Mouse (Mus musculus) limb, embryonic 11.5 days (tissue): Measurements from ENCODE around the gene Ttll11. TPM values are rescaled to one million over a fixed set of nuclear protein-coding genes. Genes with fewer than 3 reads are reported as not detected.

Source experiments
- ATAC-seq: fragments of 200-750 bp; cut with Nextera tagmentation; 2 replicates; pipeline ENCODE4 v1.8.0; 2017; ENCODE audit warnings: low read depth; ENCODE audit not compliant: insufficient number of reproducible peaks, low FRiP score, low TSS enrichment
- DNase-seq: peaks from one replicate; pipeline ENCODE4 v3.0.0-alpha.2; 2015; ENCODE audit warnings: low spot score
- H3K27ac ChIP-seq: fragments of 300-500 bp; sonication (generic); replicated peaks from 2 replicates; pipeline ENCODE4 v1.5.1; 2014; ENCODE audit warnings: low read depth, mild to moderate bottlenecking, low read length
- H3K27me3 ChIP-seq: fragments of 300-500 bp; sonication (generic); 2 replicates; pipeline ENCODE4 v1.6.1; 2014; ENCODE audit warnings: mild to moderate bottlenecking, low read length, mixed read lengths; ENCODE audit not compliant: control insufficient read depth, insufficient read depth
- H3K36me3 ChIP-seq: fragments of 300-500 bp; sonication (generic); 2 replicates; pipeline ENCODE4 v1.6.1; 2014; ENCODE audit warnings: mild to moderate bottlenecking, low read length, moderate library complexity, mixed read lengths; ENCODE audit not compliant: control insufficient read depth, insufficient read depth
- H3K4me1 ChIP-seq: fragments of 300-500 bp; sonication (generic); 2 replicates; pipeline ENCODE4 v1.6.1; 2014; ENCODE audit warnings: low read length, mixed read lengths; ENCODE audit not compliant: control insufficient read depth, insufficient read depth
- H3K4me2 ChIP-seq: fragments of 300-500 bp; sonication (generic); 2 replicates; pipeline ENCODE4 v1.6.1; 2014; ENCODE audit warnings: low read depth, mild to moderate bottlenecking, moderate library complexity; ENCODE audit not compliant: severe bottlenecking
- H3K4me3 ChIP-seq: fragments of 300-500 bp; sonication (generic); 2 replicates; pipeline ENCODE4 v1.5.1; 2014; ENCODE audit warnings: low read depth, low read length
- H3K9ac ChIP-seq: fragments of 300-500 bp; sonication (generic); 2 replicates; pipeline ENCODE4 v1.6.1; 2014; ENCODE audit warnings: mild to moderate bottlenecking, low read length
- H3K9me3 ChIP-seq: fragments of 300-500 bp; sonication (generic); 2 replicates; pipeline ENCODE4 v1.6.1; 2016; ENCODE audit warnings: low read length; ENCODE audit not compliant: control insufficient read depth
- WGBS: fragments of 180-500 bp; shearing (Covaris S2); extraction: QIAGEN DNeasy Blood & Tissue Kit; methylation state at CpG from one replicate; pipeline ENCODE4 v1.1.7; 2014; 5-methylcytosine and 5-hydroxymethylcytosine counted together
- polyA plus RNA-seq: library from polyadenylated mRNA; unstranded; fragments of >200 nt; fragmentation: Nextera tagmentation; extraction: Ambion mirVana; gene quantifications from 2 replicates; pipeline ENCODE4 v1.2.1, GENCODE M21; 2014

Gene Ttll11
- polyA plus RNA-seq, 1 experiment from 2014 or later: 0.97 TPM

DNA sequence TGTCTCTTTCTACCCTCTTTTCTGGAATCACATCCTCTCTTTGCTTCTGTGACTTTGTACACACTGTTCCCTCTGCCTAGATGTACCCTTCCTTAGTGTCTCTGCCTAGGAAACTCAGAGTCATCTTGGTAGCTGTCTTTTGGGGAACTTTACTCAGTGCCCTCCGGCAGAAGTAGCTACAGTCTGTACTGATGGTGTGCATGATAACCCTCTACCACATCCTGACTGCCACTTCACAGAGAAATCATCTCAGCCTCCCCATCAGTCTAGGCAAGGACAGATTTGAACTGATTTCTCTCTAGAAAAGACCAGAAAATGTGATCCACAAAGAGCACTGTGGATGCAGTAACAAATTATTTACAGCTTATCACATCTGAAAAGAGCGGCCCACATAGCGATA, 2.2 kb upstream of the Ttll11 start:
- Histone ChIP-seq H3K27me3 (no peaks in the 10 kb centered on the region), H3K4me3 (no peak overlapping the region), H3K36me3 (no peaks in the 10 kb centered on the region), H3K9ac (no peak overlapping the region), H3K27ac (no peak overlapping the region), H3K9me3 (no peaks in the 10 kb centered on the region), H3K4me2 (no peak overlapping the region), H3K4me1 (0 out of 2 replicates have a peak, but pooled peaks cover 3% of the 10 kb centered on the region)
- WGBS: 87% methylated on average over 3 of the region's 3 CpGs
- DNase-seq: no peak
- ATAC-seq: no peak

DNA sequence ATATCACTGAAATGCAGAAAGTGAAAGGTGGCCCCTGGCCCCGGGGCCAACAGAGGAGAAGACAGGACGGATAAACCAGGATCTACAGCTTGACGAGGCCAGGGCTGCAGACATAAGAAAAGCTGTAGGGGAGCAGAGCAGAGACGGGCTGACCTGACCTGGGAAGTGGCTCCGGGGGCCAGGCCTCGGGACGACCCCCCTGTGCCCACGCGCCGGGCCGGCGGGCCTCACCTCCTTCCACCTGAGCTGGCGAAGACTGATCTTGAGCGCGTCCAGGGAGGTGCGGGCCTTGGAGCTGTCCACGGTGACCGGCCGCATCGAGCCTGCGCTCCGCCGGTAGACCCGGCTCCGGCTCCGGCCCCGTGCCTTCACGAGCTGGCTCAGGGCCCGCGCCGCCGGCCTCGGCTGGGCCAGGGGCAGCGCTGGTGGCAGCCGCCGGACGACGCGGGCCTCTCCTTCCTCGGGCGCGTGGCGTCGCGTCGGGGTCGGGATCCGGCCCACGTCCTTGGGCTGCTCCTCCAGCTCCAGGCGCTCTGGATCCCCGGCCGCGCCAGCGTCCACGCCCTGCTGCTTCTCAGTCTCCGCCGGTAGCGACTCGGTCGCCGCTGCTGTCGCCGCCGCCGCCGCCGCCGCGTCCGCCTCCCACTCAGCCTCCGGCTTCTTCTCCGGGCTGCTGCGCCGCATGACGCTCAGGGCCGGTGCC, 621 bp downstream of the Ttll11 start:
- Histone ChIP-seq H3K4me3 (peak overlapping the region; percentile 82), H3K9ac (peak overlapping the region; percentile 81), H3K27me3 (no peaks in the 10 kb centered on the region), H3K36me3 (no peaks in the 10 kb centered on the region), H3K4me1 (0 out of 2 replicates have a peak, but pooled peaks cover 3% of the 10 kb centered on the region), H3K27ac (no peak overlapping the region), H3K9me3 (no peaks in the 10 kb centered on the region), H3K4me2 (peak overlapping the region; percentile 98)
- under 1% methylated on average over 54 of the region's 76 CpGs for WGBS
- DNase-seq: peak; percentile 59
- peak; percentile 64 for ATAC-seq

DNA sequence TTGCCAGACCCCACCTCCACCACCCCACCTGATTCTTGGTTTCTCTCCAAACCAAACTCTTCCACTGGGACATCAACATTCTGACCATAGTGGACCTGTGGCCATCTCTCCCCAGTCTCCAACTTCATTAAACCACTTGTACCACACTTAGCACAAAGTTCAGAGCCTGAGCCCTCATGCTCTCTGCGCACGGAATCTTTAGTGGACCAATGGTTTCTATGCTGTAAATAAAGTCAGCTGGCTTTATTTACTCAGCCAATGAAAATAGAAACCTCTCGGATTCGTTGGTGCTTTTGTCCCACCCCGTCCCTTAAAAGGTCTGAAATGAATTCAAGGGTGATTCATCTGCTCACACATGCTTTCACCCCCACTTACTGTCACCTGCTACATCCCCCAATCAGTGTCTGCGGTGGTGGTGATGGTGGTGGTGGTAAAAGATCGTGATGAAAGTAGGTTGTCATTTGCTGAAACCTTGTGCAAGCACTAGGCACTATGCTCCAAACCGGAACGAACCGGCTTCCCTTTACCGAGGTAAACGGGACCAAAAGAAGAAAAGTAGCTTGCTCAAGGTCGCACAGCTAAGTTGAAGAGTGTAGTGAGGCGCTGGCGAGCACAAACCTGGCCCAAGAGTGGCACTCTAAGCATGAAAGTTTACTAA, 1.3 kb downstream of the Ttll11 start:
- Histone ChIP-seq H3K27ac (no peak overlapping the region), H3K9ac (peak overlapping the region; percentile 81; the same call in 1 of the 2 replicates), H3K27me3 (no peaks in the 10 kb centered on the region), H3K4me2 (peak overlapping the region; percentile 98), H3K36me3 (no peaks in the 10 kb centered on the region), H3K4me1 (0 out of 2 replicates have a peak, but pooled peaks cover 3% of the 10 kb centered on the region), H3K4me3 (peak overlapping the region; percentile 82), H3K9me3 (no peaks in the 10 kb centered on the region)
- DNase-seq (peak; percentile 43), ATAC-seq (no peak)
- 27% methylated on average over 15 of the region's 15 CpGs for WGBS

- DNase-seq: no peak
- no peak for ATAC-seq
- H3K4me2 ChIP-seq: no peak overlapping the region
- H3K9me3 ChIP-seq: no peaks in the 10 kb centered on the region
- no peaks in the 10 kb centered on the region for H3K36me3 ChIP-seq
- no peak overlapping the region for H3K27ac ChIP-seq
- 0 out of 2 replicates have a peak, but pooled peaks cover 3% of the 10 kb centered on the region for H3K4me1 ChIP-seq
- no peak overlapping the region for H3K9ac ChIP-seq
- H3K4me3 ChIP-seq: no peak overlapping the region
- 91% methylated on average over 3 of the region's 3 CpGs for WGBS
- no peaks in the 10 kb centered on the region for H3K27me3 ChIP-seq
Observed at GRCm38 (mm10) chr2:35977749-35978148, 2.0 kb downstream of the Ttll11 start.

GRCm38 (mm10) chr2:35972259-35973001, 7.3 kb downstream of the Ttll11 start:
- H3K27ac ChIP-seq: no peak overlapping the region
- H3K36me3 ChIP-seq: no peaks in the 10 kb centered on the region
- no peak overlapping the region for H3K4me3 ChIP-seq
- no peak overlapping the region for H3K4me2 ChIP-seq
- no peaks in the 10 kb centered on the region for H3K4me1 ChIP-seq
- H3K27me3 ChIP-seq: no peaks in the 10 kb centered on the region
- no peaks in the 10 kb centered on the region for H3K9me3 ChIP-seq
- H3K9ac ChIP-seq: no peak overlapping the region
- ATAC-seq (no peak), DNase-seq (no peak)
- 62% methylated on average over 6 of the region's 6 CpGs for WGBS

GRCm38 (mm10) chr2:35965883-35966513, 13.7 kb downstream of the Ttll11 start:
- Histone ChIP-seq H3K4me2 (no peak overlapping the region), H3K9ac (no peak overlapping the region), H3K36me3 (no peaks in the 10 kb centered on the region), H3K4me3 (no peak overlapping the region), H3K27me3 (no peaks in the 10 kb centered on the region), H3K27ac (no peak overlapping the region), H3K4me1 (0 out of 2 replicates have a peak, but pooled peaks cover 4% of the 10 kb centered on the region), H3K9me3 (no peaks in the 10 kb centered on the region)
- WGBS: 71% methylated on average over 10 of the region's 10 CpGs
- no peak for ATAC-seq
- no peak for DNase-seq

DNA sequence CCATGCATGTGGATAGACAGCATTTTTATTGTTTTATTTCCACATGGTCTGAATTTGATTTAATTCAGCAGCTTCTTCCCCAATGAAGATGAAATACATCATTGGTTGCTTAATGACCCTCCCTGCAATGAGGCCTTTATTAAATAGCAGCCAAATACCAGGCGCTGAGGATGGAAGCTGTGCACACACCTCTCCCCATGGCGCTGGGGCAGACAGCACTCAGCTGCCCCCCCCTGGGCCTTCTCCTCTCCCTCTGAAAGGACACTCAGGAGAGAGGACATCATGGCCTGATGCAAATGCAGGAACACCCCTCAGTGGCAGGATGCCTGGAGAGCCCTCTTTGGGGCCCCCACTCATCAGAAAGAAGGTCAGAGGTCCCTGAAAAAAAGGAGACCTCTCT, 16.4 kb downstream of the Ttll11 start:
- Histone ChIP-seq H3K36me3 (no peaks in the 10 kb centered on the region), H3K27me3 (no peaks in the 10 kb centered on the region), H3K9ac (no peak overlapping the region), H3K4me3 (no peak overlapping the region), H3K4me1 (0 out of 2 replicates have a peak, but pooled peaks cover 4% of the 10 kb centered on the region), H3K9me3 (no peaks in the 10 kb centered on the region), H3K27ac (no peak overlapping the region), H3K4me2 (no peak overlapping the region)
- ATAC-seq (no peak), DNase-seq (no peak)
- 88% methylated on average over 2 of the region's 2 CpGs for WGBS

- H3K27me3 ChIP-seq: no peaks in the 10 kb centered on the region
- DNase-seq (no peak), ATAC-seq (no peak)
- H3K9ac ChIP-seq: no peak overlapping the region
- 0 out of 2 replicates have a peak, but pooled peaks cover 4% of the 10 kb centered on the region for H3K4me1 ChIP-seq
- no peak overlapping the region for H3K4me2 ChIP-seq
- H3K36me3 ChIP-seq: no peaks in the 10 kb centered on the region
- no peak overlapping the region for H3K27ac ChIP-seq
- WGBS: 75% methylated on average over 3 of the region's 3 CpGs
- no peaks in the 10 kb centered on the region for H3K9me3 ChIP-seq
- no peak overlapping the region for H3K4me3 ChIP-seq
Observed at GRCm38 (mm10) chr2:35961593-35962127, 18.1 kb downstream of the Ttll11 start.
